Mouse (Mus musculus) adipose tissue, adult 10 weeks (tissue): ENCODE measurements around the gene Rbm42. TPM values are rescaled to one million over a fixed set of nuclear protein-coding genes. Genes with fewer than 3 reads are reported as not detected.

Experiments used
- polyA plus RNA-seq: library from polyadenylated mRNA; stranded (reverse); fragments of 350-450 nt; fragmentation: Illumina TruSeq; extraction: RNeasy Lipid Tissue Mini Kit (QIAGEN cat#74804); gene quantifications from one replicate; pipeline ENCODE4 v1.2.3, GENCODE M21; 2014; ENCODE audit warnings: low read depth, low replicate concordance

Rbm42 gene
- 55.3 TPM for polyA plus RNA-seq

DNA sequence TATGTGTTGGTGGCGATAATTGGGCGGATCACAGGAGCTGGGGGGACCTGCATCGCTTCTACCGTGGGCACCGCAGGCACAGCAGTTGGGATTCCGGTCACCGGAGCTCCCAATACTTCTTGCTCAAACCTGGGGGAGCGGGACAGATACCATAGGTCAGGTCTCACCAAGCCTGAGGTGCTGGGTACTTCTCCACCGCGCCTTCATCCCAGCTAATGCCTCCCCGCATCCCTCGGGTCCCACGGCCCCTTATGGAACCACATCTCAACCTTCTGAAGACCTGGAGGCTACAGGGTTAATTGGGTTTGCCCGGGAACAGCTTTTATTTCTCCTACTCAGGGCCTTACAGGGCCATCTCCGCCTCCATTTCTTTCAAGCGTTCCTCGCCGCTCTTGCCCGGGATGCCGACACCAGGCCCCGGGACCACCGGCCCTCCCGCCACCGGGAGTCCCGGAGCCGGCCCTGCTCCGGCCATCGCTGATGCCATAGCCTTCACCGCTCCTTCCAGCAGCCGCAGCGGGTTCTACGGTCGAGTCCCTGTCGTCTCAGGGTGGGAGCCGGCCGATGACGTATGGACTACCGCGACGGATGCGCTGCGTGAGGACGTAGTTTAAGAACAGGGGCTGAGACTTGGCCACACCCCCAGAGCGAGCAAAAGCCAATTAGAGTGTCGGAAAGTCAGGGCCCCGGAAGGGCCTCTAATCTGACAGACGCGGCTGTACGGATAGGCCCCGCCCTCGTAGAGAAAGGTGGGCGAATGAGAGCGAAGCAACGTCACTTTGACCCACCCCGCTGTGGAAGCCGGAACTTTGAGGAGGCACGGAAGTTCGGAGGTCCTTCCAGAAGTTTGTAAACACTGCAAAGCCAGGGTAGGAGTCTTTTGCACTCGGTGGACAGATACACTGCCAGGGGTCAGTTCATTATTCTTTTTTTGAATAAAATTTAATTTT, at the start of gene Rbm42:
Gene Rbm42, minus strand, starts transcription at position 727 of the 950 bp plus-strand sequence.

DNA sequence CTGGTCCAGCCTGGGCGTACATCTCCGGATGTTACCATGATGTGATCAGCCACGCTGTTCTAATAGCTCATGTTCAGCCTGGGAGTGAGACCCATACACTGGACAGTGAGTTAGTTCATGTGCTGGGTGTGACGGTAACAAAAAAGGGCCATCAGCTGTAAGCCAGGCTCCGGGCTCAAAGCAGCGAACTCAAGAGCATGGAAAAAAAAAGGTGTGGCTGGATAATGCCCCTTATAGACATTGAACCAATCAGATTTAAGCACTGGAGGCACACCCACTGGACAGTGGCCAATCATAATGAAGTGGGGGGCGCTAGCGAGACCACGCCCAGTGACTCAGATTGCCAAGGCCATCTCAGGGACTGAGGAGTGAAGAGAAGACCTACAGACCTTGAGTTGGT, 48.5 kb upstream of the Rbm42 start, which contains the start of gene 2200002J24Rik:
Gene 2200002J24Rik, plus strand, starts transcription at position 338 of the 400 bp plus-strand sequence.

DNA sequence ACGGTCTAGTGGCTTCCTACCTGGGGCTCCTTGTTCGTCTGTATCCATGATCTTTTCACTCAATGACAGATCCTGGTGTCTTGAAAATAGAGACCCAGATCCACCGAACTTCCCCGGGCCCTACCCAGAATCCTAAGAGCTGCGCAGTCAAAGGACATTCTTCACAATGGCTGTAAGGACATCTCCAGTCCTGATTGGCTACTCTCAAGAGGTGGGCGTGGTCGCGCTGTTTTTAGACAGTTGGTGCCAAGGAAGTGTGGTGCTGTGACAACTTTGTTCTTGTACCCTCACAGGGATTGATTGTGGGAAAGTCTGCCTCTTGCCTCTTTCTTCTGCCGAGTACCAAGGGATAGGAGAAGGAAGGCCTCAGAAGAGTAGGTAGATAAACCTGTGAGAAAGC, 21.4 kb upstream of the Rbm42 start, which contains the start of gene Pmis2:
Gene Pmis2, minus strand, starts transcription at position 126 of the 400 bp plus-strand sequence.

DNA sequence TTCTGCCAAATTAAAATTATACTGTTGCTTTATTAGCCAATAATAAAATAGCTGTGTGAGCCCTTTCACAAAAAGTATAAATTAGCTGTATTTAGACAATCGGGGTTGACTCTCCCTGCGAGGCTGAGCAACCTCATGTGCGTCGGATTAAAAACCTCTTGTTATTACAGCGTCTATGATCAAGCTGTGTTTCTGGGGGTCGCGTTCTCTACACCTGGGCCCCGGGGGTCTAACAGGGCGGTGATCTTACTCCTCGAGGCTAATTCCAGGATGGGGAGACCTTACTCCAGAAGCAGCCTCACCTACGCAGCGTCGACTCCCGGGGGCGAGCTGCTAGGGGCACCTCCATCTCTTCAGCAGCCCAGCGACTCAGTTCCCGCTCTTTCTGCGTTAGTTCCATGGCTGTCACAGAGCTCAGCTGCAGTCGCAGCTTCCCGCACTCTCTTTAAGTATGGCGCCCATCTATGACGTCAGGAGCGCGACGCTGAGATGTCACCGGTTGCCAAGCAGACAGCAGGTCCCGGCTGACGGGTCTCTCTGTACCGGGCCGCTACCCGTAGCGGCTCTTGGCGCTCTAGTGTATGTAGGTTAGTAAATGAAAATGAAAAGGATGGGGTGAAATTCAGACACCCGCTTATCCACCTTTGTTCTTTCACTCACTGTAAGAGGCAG, 14.5 kb upstream of the Rbm42 start, which contains the start of gene Haus5:
Gene Haus5, minus strand, starts transcription at position 466 of the 672 bp plus-strand sequence.

DNA sequence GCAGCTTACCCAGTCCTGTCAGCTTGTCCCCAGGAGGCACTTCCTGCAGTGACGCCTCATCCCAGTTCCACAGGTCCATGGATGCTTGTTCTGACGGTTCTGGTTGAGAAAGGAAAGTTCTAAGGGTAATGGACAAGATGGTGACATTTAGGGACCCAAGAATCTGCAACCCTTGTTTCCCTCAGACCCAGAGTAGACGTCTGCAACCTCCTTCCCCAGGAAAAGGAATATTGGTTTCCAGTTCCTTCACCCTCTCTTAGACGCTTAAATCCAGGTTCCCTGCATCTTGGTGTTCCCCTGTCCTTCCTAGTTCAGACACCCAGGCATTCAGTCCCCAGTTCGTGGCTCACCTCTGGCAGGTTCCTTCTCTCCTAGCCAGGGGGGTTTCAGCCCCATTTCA, 14.4 kb downstream of the Rbm42 start, which contains the start of gene Etv2:
Gene Etv2, minus strand, starts transcription at position 101 of the 400 bp plus-strand sequence.

DNA sequence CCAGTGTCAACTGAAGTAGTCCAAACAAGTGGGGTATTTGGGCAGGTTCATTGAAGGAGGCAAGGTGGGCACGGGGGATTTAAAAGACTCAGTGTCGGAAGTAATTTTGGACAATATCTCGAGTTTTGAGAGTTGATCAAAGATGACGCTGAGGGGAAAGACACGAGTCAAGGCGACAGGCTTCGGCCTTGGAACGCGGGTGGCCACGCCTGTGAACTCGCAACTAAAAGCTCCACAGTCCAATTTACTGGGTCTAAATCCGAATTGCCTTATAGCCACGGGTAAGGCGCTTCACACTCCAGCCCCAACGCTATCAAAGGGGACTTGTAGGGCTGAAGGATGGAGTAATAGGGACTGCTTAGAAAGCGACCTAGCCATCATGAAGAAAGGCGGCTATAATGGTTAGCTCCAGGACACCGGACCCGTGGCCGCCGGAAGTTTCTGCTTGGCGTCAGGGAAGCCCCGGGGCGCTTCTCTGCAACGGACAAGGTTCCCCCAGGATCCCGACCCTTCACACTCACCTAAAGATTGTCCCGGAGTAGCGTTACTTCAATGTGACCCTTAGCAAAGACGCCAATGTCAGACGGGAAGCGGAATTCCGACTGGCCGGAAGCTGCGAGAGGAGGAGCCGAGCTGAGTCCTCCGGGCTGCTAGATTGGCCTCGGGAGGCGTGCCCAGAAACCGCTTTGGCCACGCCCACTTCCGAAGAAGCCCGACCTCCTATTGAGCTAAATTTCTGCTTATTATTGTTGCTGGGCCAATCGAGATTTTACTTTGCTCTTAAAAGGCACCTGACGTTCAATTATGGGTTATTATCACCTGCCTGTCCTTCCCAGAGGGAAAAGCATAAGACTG, 24.4 kb downstream of the Rbm42 start, which contains the start of gene Cox6b1:
Gene Cox6b1, minus strand, starts transcription at position 622 of the 855 bp plus-strand sequence.

DNA sequence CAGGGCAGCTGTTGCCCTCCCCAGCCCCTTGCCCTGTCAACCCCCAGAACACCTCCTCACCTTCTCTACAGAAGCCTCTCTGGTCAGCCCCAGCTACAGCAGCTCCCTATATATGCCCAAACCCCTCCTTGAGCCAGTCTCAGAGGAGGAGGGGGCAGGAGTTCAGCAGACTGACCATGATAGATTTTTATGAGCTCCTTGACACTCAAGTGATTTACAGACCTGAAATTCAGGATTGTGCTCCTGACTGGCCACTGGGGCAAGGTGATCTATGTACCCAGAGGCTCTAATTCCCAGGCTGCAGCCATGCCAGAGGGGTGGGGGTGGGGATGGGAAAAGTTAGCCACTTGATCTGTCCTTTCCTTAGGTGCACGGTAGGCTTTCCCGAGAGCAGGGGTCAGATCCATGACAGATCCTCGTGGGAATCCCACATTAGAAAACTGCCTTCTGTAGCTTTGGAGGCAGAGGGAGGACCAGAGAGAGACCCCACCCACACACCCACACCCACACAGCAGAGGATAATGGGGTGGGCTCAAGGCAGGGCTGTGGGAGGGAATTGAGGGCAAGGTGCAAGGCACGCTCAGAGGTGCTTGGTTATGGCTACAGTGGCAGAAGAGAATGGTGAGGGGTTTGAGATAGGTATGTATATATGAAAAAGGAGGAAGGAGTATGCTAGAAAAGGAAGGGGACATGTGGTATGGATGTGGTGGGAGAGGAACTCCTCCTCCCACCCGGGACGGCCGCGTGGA, 37.3 kb downstream of the Rbm42 start, which contains the start of gene Upk1a:
Gene Upk1a, minus strand, starts transcription at position 194 of the 749 bp plus-strand sequence.

DNA sequence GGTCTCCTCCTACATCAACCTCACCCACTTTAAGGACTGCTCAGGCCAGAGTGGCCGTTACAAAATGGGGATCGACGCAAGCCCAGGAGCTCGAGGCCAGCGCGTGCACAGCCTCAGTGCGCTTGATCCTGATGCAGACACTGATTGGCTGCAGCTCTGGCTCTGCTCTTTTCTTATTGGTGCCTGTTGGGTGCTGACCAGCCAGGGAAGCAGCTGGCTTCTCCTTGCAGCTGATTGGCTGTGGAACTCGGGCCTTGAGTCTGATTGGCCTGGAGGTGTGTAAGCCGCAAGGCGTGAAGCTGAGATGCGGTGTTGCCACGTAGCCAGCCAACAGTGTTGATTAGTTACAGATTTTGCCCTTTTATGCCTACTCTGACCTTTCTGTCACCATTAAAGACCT, 51.3 kb downstream of the Rbm42 start, which contains the start of gene Zbtb32:
Gene Zbtb32, minus strand, starts transcription at position 124 of the 400 bp plus-strand sequence.

Other genes with a start within 250 kb of the Rbm42 start
- gene Tyrobp, start 236.6 kb downstream of the Rbm42 start, polyA plus RNA-seq, result 114 TPM
- gene Hcst, start 230.5 kb downstream of the Rbm42 start, polyA plus RNA-seq, result 4.5 TPM
- 1.9 TPM for gene Nfkbid, start 228.6 kb downstream of the Rbm42 start, polyA plus RNA-seq
- 2.8 TPM for gene Aplp1, start 204.8 kb downstream of the Rbm42 start, polyA plus RNA-seq
- gene Kirrel2, start 192.6 kb downstream of the Rbm42 start, polyA plus RNA-seq, result not detected
- not detected for gene Nphs1, start 192.0 kb downstream of the Rbm42 start, polyA plus RNA-seq
- not detected for gene Prodh2, start 156.7 kb downstream of the Rbm42 start, polyA plus RNA-seq
- 11.2 TPM for gene Arhgap33, start 115.3 kb downstream of the Rbm42 start, polyA plus RNA-seq
- gene Hspb6, start 98.1 kb downstream of the Rbm42 start, polyA plus RNA-seq, result 19.1 TPM
- 13.6 TPM for gene Proser3, start 98.0 kb downstream of the Rbm42 start, polyA plus RNA-seq
- 26.3 TPM for gene Lin37, start 90.5 kb downstream of the Rbm42 start, polyA plus RNA-seq
- 50.0 TPM for gene U2af1l4, start 87.0 kb downstream of the Rbm42 start, polyA plus RNA-seq
- 6.5 TPM for gene Gm49396, start 87.0 kb downstream of the Rbm42 start, polyA plus RNA-seq
- 138 TPM for gene Psenen, start 86.7 kb downstream of the Rbm42 start, polyA plus RNA-seq
- gene Igflr1, start 84.9 kb downstream of the Rbm42 start, polyA plus RNA-seq, result 2.8 TPM
- 28.8 TPM for gene Kmt2b, start 61.6 kb downstream of the Rbm42 start, polyA plus RNA-seq
- 2.1 TPM for gene Zbtb32, start 51.4 kb downstream of the Rbm42 start, polyA plus RNA-seq
- 25.2 TPM for gene Upk1a, start 37.5 kb downstream of the Rbm42 start, polyA plus RNA-seq
- gene Cox6b1, start 24.2 kb downstream of the Rbm42 start, polyA plus RNA-seq, result 824 TPM
- not detected for gene Etv2, start 14.5 kb downstream of the Rbm42 start, polyA plus RNA-seq
- gene Haus5, start 14.7 kb upstream of the Rbm42 start, polyA plus RNA-seq, result 12.3 TPM
- gene Pmis2, start 21.3 kb upstream of the Rbm42 start, polyA plus RNA-seq, result 2.8 TPM
- not detected for gene 2200002J24Rik, start 48.6 kb upstream of the Rbm42 start, polyA plus RNA-seq
- gene Atp4a, start 61.9 kb upstream of the Rbm42 start, polyA plus RNA-seq, result 66.9 TPM
- 135 TPM for gene Tmem147, start 79.2 kb upstream of the Rbm42 start, polyA plus RNA-seq
- 58.5 TPM for gene Gapdhs, start 93.4 kb upstream of the Rbm42 start, polyA plus RNA-seq
- gene Sbsn, start 101.2 kb upstream of the Rbm42 start, polyA plus RNA-seq, result 31.5 TPM
- 12.2 TPM for gene Dmkn, start 113.4 kb upstream of the Rbm42 start, polyA plus RNA-seq
- not detected for gene Krtdap, start 137.6 kb upstream of the Rbm42 start, polyA plus RNA-seq
- gene Ffar2, start 173.5 kb upstream of the Rbm42 start, polyA plus RNA-seq, result 29.9 TPM
- not detected for gene Ffar3, start 205.9 kb upstream of the Rbm42 start, polyA plus RNA-seq
- gene Ffar1, start 211.2 kb upstream of the Rbm42 start, polyA plus RNA-seq, result not detected
- 0.56 TPM for gene Cd22, start 230.0 kb upstream of the Rbm42 start, polyA plus RNA-seq